ENCODE assay signal across 9 mouse cellular contexts in genomic region chr4:134518541-134518940, GRCm38 (mm10). TPM values are rescaled to one million over a fixed set of nuclear protein-coding genes. Genes with fewer than 3 reads are reported as not detected.
"Had no signal": no experiment of that assay in that cellular context is flagged by ENCODE, and none has a peak within 500 bp of the region (broad histone marks: within the 10 kb centered on the region; RNA-seq: fewer than 3 reads in every experiment).

No protein-coding gene starts in this region.

- DNase-seq: lung, adult 18-20 months; lung, embryonic 14.5 days; lung, postnatal 10 days; right cerebral cortex, postnatal 14 days; thymus, adult 2 months; thymus, postnatal 25 days; thymus, postnatal 4 days had no signal

RNA-seq across cellular contexts. Expression of gene Aunip, which starts 7.7 kb away (rescaled TPM):
- total RNA-seq: monocyte, adult 5-6 weeks; neutrophil, adult 5-6 weeks had no signal
